In the genomic region with DNA sequence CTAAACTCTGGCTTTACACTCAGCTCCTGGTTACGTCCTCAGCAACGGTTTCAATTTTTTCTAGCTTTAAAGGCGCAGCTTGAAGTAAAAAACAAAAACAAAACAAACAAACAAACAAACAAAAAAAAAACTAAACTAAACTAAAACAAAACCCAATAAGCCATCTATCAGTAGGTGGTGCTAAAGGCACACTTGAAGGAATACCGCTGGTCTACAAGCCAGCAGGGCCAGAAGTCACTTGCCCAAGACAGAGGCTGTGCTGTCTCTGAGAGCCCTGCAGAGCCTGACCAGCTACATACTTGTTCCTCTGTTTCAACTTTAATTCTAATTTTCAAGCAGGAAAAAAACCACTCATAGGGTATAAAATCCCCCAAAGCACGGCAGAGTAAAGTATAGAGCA, we compare ENCODE assay signal across 9 mouse cellular contexts. TPM values are rescaled to one million over a fixed set of nuclear protein-coding genes. Genes with fewer than 3 reads are reported as not detected.
DNase-seq lines count a peak whose midpoint lies in the region; ATAC-seq and TF ChIP-seq lines count a peak whose summit lies in the region.
"Had no signal": no experiment of that assay in that cellular context is flagged by ENCODE, and none has a peak within 500 bp of the region (broad histone marks: within the 10 kb centered on the region; RNA-seq: fewer than 3 reads in every experiment).

No protein-coding gene starts in this region.

- WGBS in forebrain, postnatal 0 days = 77% methylated on average over 5 of the region's 5 CpGs
- WGBS in forebrain, embryonic 15.5 days = 82% methylated on average over 5 of the region's 5 CpGs
- WGBS in lung, adult 2 months = 81% methylated on average over 5 of the region's 5 CpGs
- 85% methylated on average over 5 of the region's 5 CpGs for WGBS in stomach, postnatal 0 days

- TF ChIP-seq CTCF in forebrain, postnatal 0 days (IDR thresholded peaks at IDR 0.05; ENCODE audit: low read depth) = peak; percentile 40; the same call in 1 of the 2 replicates
- peak; percentile 15; the same call in 1 of the 2 replicates for TF ChIP-seq CTCF in lung, adult 2 months (IDR thresholded peaks at IDR 0.05; ENCODE audit: insufficient read depth, low read length)
- TF ChIP-seq CTCF in stomach, postnatal 0 days (IDR thresholded peaks at IDR 0.05; ENCODE audit: low read depth) = peak; percentile 62

- no peak overlapping the region for H3K4me3 ChIP-seq in forebrain, postnatal 0 days (ENCODE audit: low read depth, low read length)
- no peak overlapping the region for H3K4me3 ChIP-seq in forebrain, embryonic 15.5 days
- H3K4me3 ChIP-seq in lung, adult 2 months (replicated peaks; ENCODE audit: extremely low read depth, low read depth, low read length) = no peak overlapping the region
- no peak overlapping the region for H3K4me3 ChIP-seq in stomach, postnatal 0 days (ENCODE audit: low read depth, low read length)

- H3K9ac ChIP-seq in forebrain, postnatal 0 days = no peak overlapping the region
- H3K9ac ChIP-seq in forebrain, embryonic 15.5 days (replicated peaks) = no peak overlapping the region
- H3K9ac ChIP-seq in stomach, postnatal 0 days (ENCODE audit: low read length) = no peak overlapping the region

- no peak for TF ChIP-seq POLR2A in lung, adult 2 months (IDR thresholded peaks at IDR 0.05; ENCODE audit: borderline replicate concordance, extremely low read depth, low read depth, low read length)

- no peak for ATAC-seq in forebrain, postnatal 0 days
- ATAC-seq in forebrain, embryonic 15.5 days (replicated peaks) = no peak
- no peak for ATAC-seq in stomach, postnatal 0 days (ENCODE audit: low FRiP score, low TSS enrichment)
- ATAC-seq: hindbrain, embryonic 16.5 days had no signal

- H3K4me1 ChIP-seq in forebrain, postnatal 0 days (ENCODE audit: insufficient read depth) = no peaks in the 10 kb centered on the region
- H3K4me1 ChIP-seq in forebrain, embryonic 15.5 days = no peaks in the 10 kb centered on the region
- H3K4me1 ChIP-seq in lung, adult 2 months (ENCODE audit: control insufficient read depth, insufficient read depth, low read length) = no peaks in the 10 kb centered on the region; the same call in 1 of the 2 replicates
- no peaks in the 10 kb centered on the region for H3K4me1 ChIP-seq in stomach, postnatal 0 days (replicated peaks; ENCODE audit: control insufficient read depth, insufficient read depth)

- no peaks in the 10 kb centered on the region for H3K27me3 ChIP-seq in forebrain, postnatal 0 days (ENCODE audit: insufficient read depth, low read length)
- H3K27me3 ChIP-seq in forebrain, embryonic 15.5 days = no peaks in the 10 kb centered on the region
- H3K27me3 ChIP-seq in stomach, postnatal 0 days (ENCODE audit: control insufficient read depth, insufficient read depth, low read length) = no peaks in the 10 kb centered on the region

- no peaks in the 10 kb centered on the region for H3K9me3 ChIP-seq in forebrain, postnatal 0 days (ENCODE audit: low read length)
- no peaks in the 10 kb centered on the region for H3K9me3 ChIP-seq in forebrain, embryonic 15.5 days
- no peaks in the 10 kb centered on the region for H3K9me3 ChIP-seq in stomach, postnatal 0 days (ENCODE audit: control insufficient read depth, low read length)

- no peak for DNase-seq in forebrain, postnatal 0 days
- DNase-seq in lung, adult 2 months = no peak
- no peak for DNase-seq in lung, adult 18-20 months
- DNase-seq in embryo, embryonic 10.5 days (ENCODE audit: low spot score) = peak; percentile 31
- no peak for DNase-seq in stomach, postnatal 0 days (ENCODE audit: low spot score)
- no peak for DNase-seq in layer of hippocampus, postnatal 10 days (ENCODE audit: low spot score in 2 of 2)
- no peak for DNase-seq in layer of hippocampus, postnatal 25 days (ENCODE audit: extremely low spot score in 1 of 2, low spot score in 1 of 2)

- H3K4me2 ChIP-seq in forebrain, postnatal 0 days (ENCODE audit: low read depth) = no peak overlapping the region
- H3K4me2 ChIP-seq in forebrain, embryonic 15.5 days (replicated peaks) = no peak overlapping the region
- H3K4me2 ChIP-seq in stomach, postnatal 0 days (replicated peaks; ENCODE audit: low read depth) = no peak overlapping the region

- TF ChIP-seq EP300 in stomach, postnatal 0 days (optimal IDR thresholded peaks at IDR 0.05) = no peak

- H3K27ac ChIP-seq in forebrain, postnatal 0 days (ENCODE audit: low read depth, low read length) = no peak overlapping the region
- H3K27ac ChIP-seq in forebrain, embryonic 15.5 days (replicated peaks) = no peak overlapping the region
- H3K27ac ChIP-seq in stomach, postnatal 0 days (replicated peaks) = no peak overlapping the region

- no peaks in the 10 kb centered on the region for H3K36me3 ChIP-seq in forebrain, postnatal 0 days (ENCODE audit: insufficient read depth)
- no peaks in the 10 kb centered on the region for H3K36me3 ChIP-seq in forebrain, embryonic 15.5 days
- 0 out of 2 replicates have a peak, but pooled peaks cover 3% of the 10 kb centered on the region for H3K36me3 ChIP-seq in stomach, postnatal 0 days (ENCODE audit: control insufficient read depth, insufficient read depth, low read length)

RNA-seq across cellular contexts. Expression of gene Ehhadh, which starts 17.9 kb away (rescaled TPM):
- total RNA-seq in forebrain, postnatal 0 days (2014; rRNA removed) = 1.6 and 1.9 TPM in 2 replicates
- polyA plus RNA-seq in forebrain, postnatal 0 days (2015; fragmentation: Nextera tagmentation; extraction: Ambion mirVana) = 1.3 and 1.4 TPM in 2 replicates
- polyA plus RNA-seq in forebrain, embryonic 15.5 days (2015; fragmentation: Nextera tagmentation; extraction: Ambion mirVana) = 0.51 and 0.85 TPM in 2 replicates
- 3.0 and 4.3 TPM in 2 replicates for polyA plus RNA-seq in lung, adult 2 months (2012; rRNA removed)
- polyA plus RNA-seq in stomach, postnatal 0 days (2015; fragmentation: Nextera tagmentation; extraction: Ambion mirVana) = 29.0 and 30.9 TPM in 2 replicates
- total RNA-seq in layer of hippocampus, postnatal 10 days (2021) = 1 to 10 TPM; 1.1 to 1.2 TPM
- 1 to 10 TPM; 1.4 to 1.8 TPM for total RNA-seq in layer of hippocampus, postnatal 25 days (2021)

RNA-seq across cellular contexts. Expression of gene Map3k13, which starts 24.5 kb away (rescaled TPM):
- total RNA-seq in forebrain, postnatal 0 days (2014; rRNA removed) = 7.0 and 8.7 TPM in 2 replicates
- 1.3 and 3.0 TPM in 2 replicates for polyA plus RNA-seq in forebrain, postnatal 0 days (2015; fragmentation: Nextera tagmentation; extraction: Ambion mirVana)
- 5.7 and 5.8 TPM in 2 replicates for polyA plus RNA-seq in forebrain, embryonic 15.5 days (2015; fragmentation: Nextera tagmentation; extraction: Ambion mirVana)
- polyA plus RNA-seq in lung, adult 2 months (2012; rRNA removed) = 1.5 and 1.8 TPM in 2 replicates
- 0.40 and 0.50 TPM in 2 replicates for polyA plus RNA-seq in stomach, postnatal 0 days (2015; fragmentation: Nextera tagmentation; extraction: Ambion mirVana)
- 10 to 100 TPM; 13.5 to 15.1 TPM for total RNA-seq in layer of hippocampus, postnatal 10 days (2021)
- 10 to 100 TPM; 13.5 to 15.5 TPM for total RNA-seq in layer of hippocampus, postnatal 25 days (2021)
